Mouse (Mus musculus): ENCODE measurements at regions not wholly inside any gene's neighbourhood (a gene's known extent, or its start where the extent isn't known, plus 50 kb on each side); places are given as distances from the start of the nearest gene placed in this dataset.

DNA sequence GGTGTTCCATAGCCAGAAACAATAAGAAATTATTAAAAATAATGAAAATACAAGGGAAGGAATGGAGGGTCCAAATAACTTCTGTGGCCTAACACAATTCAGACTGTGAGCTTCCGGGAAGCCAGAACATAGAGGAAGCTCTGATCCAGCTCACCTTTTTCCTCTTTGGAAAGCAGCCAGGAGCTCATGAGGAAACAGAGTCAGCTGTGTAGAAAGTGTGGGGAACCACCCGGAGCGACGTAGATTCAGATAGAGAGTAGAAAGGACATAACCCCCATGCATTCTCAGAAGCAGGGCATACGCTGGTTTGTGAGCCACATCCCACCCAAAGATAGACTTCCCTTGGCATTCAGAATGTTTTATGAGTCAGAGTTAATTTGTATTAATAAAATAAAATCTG lies 203.6 kb downstream of the Tshz3 start:
- no peak for TF ChIP-seq POLR2A (IDR thresholded peaks at IDR 0.05; ENCODE audit: borderline replicate concordance, insufficient read depth, low read length)
- no peak for TF ChIP-seq CTCF (IDR thresholded peaks at IDR 0.05; ENCODE audit: borderline replicate concordance, insufficient read depth, low read depth, low read length)

Data from cerebellum, adult 2 months (tissue).